Mouse (Mus musculus): Measurements from ENCODE around the gene Dhx36. TPM values are rescaled to one million over a fixed set of nuclear protein-coding genes. Genes with fewer than 3 reads are reported as not detected.

The Dhx36 gene
- polyA plus RNA-seq, 1 experiment from 2014 or later, result 33.4 TPM

Other genes with a start within 250 kb of the Dhx36 start
- 5.9 and 7.2 TPM in 2 replicates for gene Arhgef26, start 168.7 kb downstream of the Dhx36 start, polyA plus RNA-seq (2016; fragmentation: Nextera tagmentation; extraction: Ambion mirVana)
- gene Gpr149, start 98.1 kb upstream of the Dhx36 start, polyA plus RNA-seq (2016; fragmentation: Nextera tagmentation; extraction: Ambion mirVana), result 0.11 and 0.16 TPM in 2 replicates

Data from midbrain, embryonic 10.5 days (tissue).